Mouse (Mus musculus) left cerebral cortex, postnatal 14 days (tissue): ENCODE results near the gene Gm17334. TPM values are rescaled to one million over a fixed set of nuclear protein-coding genes. Genes with fewer than 3 reads are reported as not detected.

Experiments used
- DNase-seq, 2 experiments: peaks; one replicate each; pipeline ENCODE4 v3.0.0; 2021 to 2022; ENCODE audit warnings: low spot score in 2 of 2, mixed read lengths in 1 of 2
- intact Hi-C: fragments of 180-260 bp; cut with DNase I; formaldehyde crosslinking; loops from one replicate; pipeline ENCODE4 v1.15.1; 2025
- long read RNA-seq, 2 experiments: library from polyadenylated mRNA; stranded (forward); transcript quantifications; one replicate each; pipeline ENCODE4 v2.0.0; 2021
- total RNA-seq, 2 experiments: library from RNA; stranded (reverse); gene quantifications; 2 replicates each; pipeline ENCODE4 v1.2.3; 2021

The Gm17334 gene
- under 1 TPM in 1 of 2 experiments, not detected in 1; 0.51 TPM for total RNA-seq
- long read RNA-seq, experiment 1 = 0 reads
- long read RNA-seq, experiment 2, partial matches to known transcripts = 0 of 1 reads
- long read RNA-seq, experiment 2, other reads (novel, unspliced or antisense) = 0 of 1 reads

- intact Hi-C loops = no loop called here
- no peak for DNase-seq
Measured at GRCm38 (mm10) chr11:53773087-53773486, at the start of gene Gm17334. Gene Gm17334 (minus strand): TSS chr11:53773187.

GRCm38 (mm10) chr11:53821945-53822338, 49.0 kb upstream of the Gm17334 start:
- no peak for DNase-seq
- intact Hi-C loops = no loop called here

GRCm38 (mm10) chr11:53821230-53821944, 48.4 kb upstream of the Gm17334 start:
- DNase-seq = no peak
- intact Hi-C loops = no loop called here

- DNase-seq = no peak
- intact Hi-C loops = no loop called here
Measured at GRCm38 (mm10) chr11:53820516-53821170, 47.7 kb upstream of the Gm17334 start.

- intact Hi-C loops = no loop called here
- DNase-seq = no peak
Measured at GRCm38 (mm10) chr11:53819511-53819910, 46.5 kb upstream of the Gm17334 start.

GRCm38 (mm10) chr11:53818794-53819193, 45.8 kb upstream of the Gm17334 start:
- DNase-seq = no peak
- intact Hi-C loops = no loop called here

GRCm38 (mm10) chr11:53816841-53817375, 43.9 kb upstream of the Gm17334 start:
- intact Hi-C loops = no loop called here

GRCm38 (mm10) chr11:53814810-53815209, 41.8 kb upstream of the Gm17334 start:
- no peak for DNase-seq
- intact Hi-C loops = no loop called here

More at GRCm38 (mm10) chr11:53816841-53817375, 43.9 kb upstream of the Gm17334 start:
- DNase-seq = no peak

GRCm38 (mm10) chr11:53813001-53813868, 40.2 kb upstream of the Gm17334 start:
- intact Hi-C loops = no loop called here
- DNase-seq = no peak

GRCm38 (mm10) chr11:53811312-53811711, 38.3 kb upstream of the Gm17334 start:
- DNase-seq = no peak
- intact Hi-C loops = no loop called here

- DNase-seq = no peak
- intact Hi-C loops = no loop called here
Measured at GRCm38 (mm10) chr11:53810749-53811148, 37.8 kb upstream of the Gm17334 start.

GRCm38 (mm10) chr11:53810156-53810555, 37.2 kb upstream of the Gm17334 start:
- DNase-seq = no peak
- intact Hi-C loops = no loop called here

- DNase-seq = no peak
- intact Hi-C loops = no loop called here
Measured at GRCm38 (mm10) chr11:53809354-53809753, 36.4 kb upstream of the Gm17334 start.

GRCm38 (mm10) chr11:53805786-53806185, 32.8 kb upstream of the Gm17334 start:
- DNase-seq = no peak
- intact Hi-C loops = no loop called here

- no peak for DNase-seq
- intact Hi-C loops = no loop called here
Measured at GRCm38 (mm10) chr11:53804569-53805344, 31.8 kb upstream of the Gm17334 start.

- intact Hi-C loops = no loop called here
- DNase-seq = no peak
Measured at GRCm38 (mm10) chr11:53803494-53803893, 30.5 kb upstream of the Gm17334 start.

GRCm38 (mm10) chr11:53803093-53803492, 30.1 kb upstream of the Gm17334 start:
- DNase-seq = no peak
- intact Hi-C loops = no loop called here

GRCm38 (mm10) chr11:53800975-53801374, 28.0 kb upstream of the Gm17334 start:
- no peak for DNase-seq
- intact Hi-C loops = no loop called here

- no peak for DNase-seq
- intact Hi-C loops = no loop called here
Measured at GRCm38 (mm10) chr11:53800036-53800435, 27.0 kb upstream of the Gm17334 start.
